Mouse (Mus musculus): ENCODE results near the gene Gm11992. TPM values are rescaled to one million over a fixed set of nuclear protein-coding genes. Genes with fewer than 3 reads are reported as not detected.

The Gm11992 gene
- polyA plus RNA-seq, 1 experiment, result 0.43 TPM

GRCm38 (mm10) chr11:9018491-9019267 is 29.7 kb upstream of the Gm11992 start:
- H3K36me3 ChIP-seq (ENCODE audit: control insufficient read depth, insufficient read depth, low read length), result no peaks in the 10 kb centered on the region
- no peak overlapping the region for H3K4me3 ChIP-seq (ENCODE audit: control insufficient read depth, insufficient read depth, low read length)
- WGBS, result 70% methylated on average over 6 of the region's 6 CpGs
- H3K4me1 ChIP-seq (replicated peaks; ENCODE audit: control insufficient read depth, insufficient read depth, low read length), result no peaks in the 10 kb centered on the region
- no peak for TF ChIP-seq CTCF (IDR thresholded peaks at IDR 0.05; ENCODE audit: borderline replicate concordance, control insufficient read depth, extremely low read depth, insufficient read depth, low read length, poor library complexity)
- DNase-seq, result no peak
- no peak overlapping the region for H3K27ac ChIP-seq (ENCODE audit: control insufficient read depth, insufficient read depth, low read length)
- no peaks in the 10 kb centered on the region for H3K27me3 ChIP-seq (ENCODE audit: control insufficient read depth, insufficient read depth, low read length)

- no peak overlapping the region for H3K27ac ChIP-seq (ENCODE audit: control insufficient read depth, insufficient read depth, low read length)
- no peak for DNase-seq
- WGBS, result 95% methylated on average over 5 of the region's 5 CpGs
- H3K36me3 ChIP-seq (ENCODE audit: control insufficient read depth, insufficient read depth, low read length), result no peaks in the 10 kb centered on the region
- TF ChIP-seq CTCF (IDR thresholded peaks at IDR 0.05; ENCODE audit: borderline replicate concordance, control insufficient read depth, extremely low read depth, insufficient read depth, low read length, poor library complexity) (no peak), POLR2A (IDR thresholded peaks at IDR 0.05; ENCODE audit: control insufficient read depth, extremely low read depth, insufficient read depth, low read length, poor library complexity) (no peak)
- H3K4me1 ChIP-seq (replicated peaks; ENCODE audit: control insufficient read depth, insufficient read depth, low read length), result no peaks in the 10 kb centered on the region
- H3K4me3 ChIP-seq (ENCODE audit: control insufficient read depth, insufficient read depth, low read length), result no peak overlapping the region
- no peaks in the 10 kb centered on the region for H3K27me3 ChIP-seq (ENCODE audit: control insufficient read depth, insufficient read depth, low read length)
Observed at GRCm38 (mm10) chr11:9020207-9020606, 28.2 kb upstream of the Gm11992 start.

- no peak for DNase-seq
- no peaks in the 10 kb centered on the region for H3K27me3 ChIP-seq (ENCODE audit: control insufficient read depth, insufficient read depth, low read length)
- 89% methylated on average over 7 of the region's 7 CpGs for WGBS
- TF ChIP-seq CTCF (IDR thresholded peaks at IDR 0.05; ENCODE audit: borderline replicate concordance, control insufficient read depth, extremely low read depth, insufficient read depth, low read length, poor library complexity) (no peak), POLR2A (IDR thresholded peaks at IDR 0.05; ENCODE audit: control insufficient read depth, extremely low read depth, insufficient read depth, low read length, poor library complexity) (no peak)
- H3K36me3 ChIP-seq (ENCODE audit: control insufficient read depth, insufficient read depth, low read length), result no peaks in the 10 kb centered on the region
- no peak overlapping the region for H3K4me3 ChIP-seq (ENCODE audit: control insufficient read depth, insufficient read depth, low read length)
- H3K4me1 ChIP-seq (replicated peaks; ENCODE audit: control insufficient read depth, insufficient read depth, low read length), result no peaks in the 10 kb centered on the region
- no peak overlapping the region for H3K27ac ChIP-seq (ENCODE audit: control insufficient read depth, insufficient read depth, low read length)
Observed at GRCm38 (mm10) chr11:9024782-9025181, 23.6 kb upstream of the Gm11992 start.

GRCm38 (mm10) chr11:9025211-9025610 is 23.2 kb upstream of the Gm11992 start:
- Histone ChIP-seq H3K27me3 (ENCODE audit: control insufficient read depth, insufficient read depth, low read length) (no peaks in the 10 kb centered on the region), H3K36me3 (ENCODE audit: control insufficient read depth, insufficient read depth, low read length) (no peaks in the 10 kb centered on the region), H3K27ac (ENCODE audit: control insufficient read depth, insufficient read depth, low read length) (no peak overlapping the region), H3K4me3 (ENCODE audit: control insufficient read depth, insufficient read depth, low read length) (no peak overlapping the region), H3K4me1 (replicated peaks; ENCODE audit: control insufficient read depth, insufficient read depth, low read length) (no peaks in the 10 kb centered on the region)
- no peak for DNase-seq
- no peak for TF ChIP-seq CTCF (IDR thresholded peaks at IDR 0.05; ENCODE audit: borderline replicate concordance, control insufficient read depth, extremely low read depth, insufficient read depth, low read length, poor library complexity)
- no peak for TF ChIP-seq POLR2A (IDR thresholded peaks at IDR 0.05; ENCODE audit: control insufficient read depth, extremely low read depth, insufficient read depth, low read length, poor library complexity)
- WGBS, result 82% methylated on average over 3 of the region's 3 CpGs

GRCm38 (mm10) chr11:9031530-9031929 is 16.9 kb upstream of the Gm11992 start:
- 61% methylated on average over 2 of the region's 2 CpGs for WGBS
- H3K27me3 ChIP-seq (ENCODE audit: control insufficient read depth, insufficient read depth, low read length), result no peaks in the 10 kb centered on the region
- H3K4me1 ChIP-seq (replicated peaks; ENCODE audit: control insufficient read depth, insufficient read depth, low read length), result no peaks in the 10 kb centered on the region
- H3K4me3 ChIP-seq (ENCODE audit: control insufficient read depth, insufficient read depth, low read length), result no peak overlapping the region
- H3K36me3 ChIP-seq (ENCODE audit: control insufficient read depth, insufficient read depth, low read length), result no peaks in the 10 kb centered on the region
- H3K27ac ChIP-seq (ENCODE audit: control insufficient read depth, insufficient read depth, low read length), result no peak overlapping the region
- no peak for DNase-seq
- TF ChIP-seq POLR2A (IDR thresholded peaks at IDR 0.05; ENCODE audit: control insufficient read depth, extremely low read depth, insufficient read depth, low read length, poor library complexity), result no peak
- TF ChIP-seq CTCF (IDR thresholded peaks at IDR 0.05; ENCODE audit: borderline replicate concordance, control insufficient read depth, extremely low read depth, insufficient read depth, low read length, poor library complexity), result no peak

- Histone ChIP-seq H3K27ac (ENCODE audit: control insufficient read depth, insufficient read depth, low read length) (no peak overlapping the region), H3K36me3 (ENCODE audit: control insufficient read depth, insufficient read depth, low read length) (no peaks in the 10 kb centered on the region), H3K4me1 (replicated peaks; ENCODE audit: control insufficient read depth, insufficient read depth, low read length) (peaks cover 9% of the 10 kb centered on the region), H3K4me3 (ENCODE audit: control insufficient read depth, insufficient read depth, low read length) (no peak overlapping the region), H3K27me3 (ENCODE audit: control insufficient read depth, insufficient read depth, low read length) (no peaks in the 10 kb centered on the region; the same call in 1 of the 2 replicates)
- WGBS, result 95% methylated on average over 2 of the region's 2 CpGs
- no peak for DNase-seq
- TF ChIP-seq CTCF (IDR thresholded peaks at IDR 0.05; ENCODE audit: borderline replicate concordance, control insufficient read depth, extremely low read depth, insufficient read depth, low read length, poor library complexity) (no peak), POLR2A (IDR thresholded peaks at IDR 0.05; ENCODE audit: control insufficient read depth, extremely low read depth, insufficient read depth, low read length, poor library complexity) (no peak)
Observed at GRCm38 (mm10) chr11:9046546-9046945, 1.8 kb upstream of the Gm11992 start.
